Mouse (Mus musculus) gastrocnemius, postnatal 14 days (tissue): Measurements from ENCODE around the gene Eomes. TPM values are rescaled to one million over a fixed set of nuclear protein-coding genes. Genes with fewer than 3 reads are reported as not detected.

Experiments
- DNase-seq: peaks from one replicate; pipeline ENCODE4 v3.0.0; 2021; ENCODE audit warnings: mixed read lengths
- intact Hi-C: fragments of 180-260 bp; cut with DNase I; formaldehyde crosslinking; loops from one replicate; pipeline ENCODE4 v1.15.1; 2025; ENCODE audit warnings: low total_unique reads
- long read RNA-seq, 2 experiments: library from polyadenylated mRNA; stranded (forward); transcript quantifications; one replicate each; pipeline ENCODE4 v2.0.0; 2021
- total RNA-seq, 2 experiments: library from RNA; stranded (reverse); gene quantifications; 2 replicates each; pipeline ENCODE4 v1.2.3; 2021

Eomes gene
- not detected for total RNA-seq
- long read RNA-seq, experiment 1, result 0 reads
- long read RNA-seq, experiment 2, result 0 reads

GRCm38 (mm10) chr9:118477961-118478360 is at the start of gene Eomes:
Eomes (plus strand) TSS chr9:118478212.
- no peak for DNase-seq
- intact Hi-C loops, result no loop called here

DNA sequence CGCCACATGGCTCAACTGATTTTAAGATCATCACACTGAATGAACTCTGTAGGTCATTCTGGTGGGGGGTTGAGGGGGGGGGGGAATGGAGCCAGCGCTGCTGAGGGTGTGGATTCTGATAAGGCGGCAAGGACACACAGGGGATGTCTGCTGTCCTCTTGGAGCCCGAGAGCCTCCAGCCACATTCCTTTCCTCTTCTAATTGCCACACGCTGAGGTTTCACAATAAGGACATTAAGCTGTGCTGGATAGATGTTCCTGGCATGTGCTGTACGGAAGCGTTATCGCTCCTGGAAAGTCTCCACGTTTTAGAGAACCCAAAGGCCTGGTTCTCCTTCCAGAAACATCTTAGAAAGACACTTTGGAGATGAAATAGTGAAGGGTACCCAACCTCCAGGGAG is 33.2 kb upstream of the Eomes start:
- DNase-seq, result no peak
- intact Hi-C loops, result no loop called here

DNA sequence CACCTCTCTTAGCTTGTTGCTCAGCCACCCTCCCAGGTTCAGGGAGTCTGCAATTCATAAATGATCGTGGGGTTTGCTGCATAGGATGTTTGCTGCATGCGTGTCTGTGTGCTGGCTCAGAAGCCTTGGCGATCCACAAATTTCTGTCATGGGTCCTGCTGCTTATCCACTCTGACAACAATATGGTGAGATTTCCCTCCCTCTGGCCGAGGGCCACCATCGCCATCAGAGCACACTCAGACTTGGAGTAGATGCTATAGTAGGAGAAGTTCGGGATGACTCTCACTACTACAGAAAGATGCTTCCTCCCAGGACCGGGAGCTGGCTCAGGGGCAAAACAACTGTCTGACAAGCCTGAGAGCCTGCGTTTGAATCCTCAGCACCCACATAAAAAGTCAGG is 28.7 kb upstream of the Eomes start:
- intact Hi-C loops, result no loop called here
- DNase-seq, result no peak

DNA sequence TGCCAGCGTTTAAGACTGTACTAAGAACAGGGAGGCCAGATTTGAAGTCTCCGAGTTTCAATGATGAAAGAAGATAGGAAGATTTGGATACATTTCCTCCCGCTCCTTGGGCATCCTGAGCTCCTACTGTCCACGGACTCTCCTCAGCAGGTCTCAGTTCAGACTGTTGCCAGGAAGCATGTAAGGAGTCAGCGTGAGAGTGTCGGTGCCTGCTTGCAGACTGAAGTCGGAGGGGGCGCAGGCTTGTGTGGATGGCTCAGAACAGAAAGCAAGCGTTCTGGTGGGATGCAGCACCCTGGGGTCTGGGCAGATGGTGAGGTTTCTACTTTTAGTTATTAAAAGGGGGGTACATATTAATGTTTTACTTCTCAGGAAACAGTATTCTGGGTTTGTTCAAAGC is 24.6 kb upstream of the Eomes start:
- intact Hi-C loops, result no loop called here
- no peak for DNase-seq

DNA sequence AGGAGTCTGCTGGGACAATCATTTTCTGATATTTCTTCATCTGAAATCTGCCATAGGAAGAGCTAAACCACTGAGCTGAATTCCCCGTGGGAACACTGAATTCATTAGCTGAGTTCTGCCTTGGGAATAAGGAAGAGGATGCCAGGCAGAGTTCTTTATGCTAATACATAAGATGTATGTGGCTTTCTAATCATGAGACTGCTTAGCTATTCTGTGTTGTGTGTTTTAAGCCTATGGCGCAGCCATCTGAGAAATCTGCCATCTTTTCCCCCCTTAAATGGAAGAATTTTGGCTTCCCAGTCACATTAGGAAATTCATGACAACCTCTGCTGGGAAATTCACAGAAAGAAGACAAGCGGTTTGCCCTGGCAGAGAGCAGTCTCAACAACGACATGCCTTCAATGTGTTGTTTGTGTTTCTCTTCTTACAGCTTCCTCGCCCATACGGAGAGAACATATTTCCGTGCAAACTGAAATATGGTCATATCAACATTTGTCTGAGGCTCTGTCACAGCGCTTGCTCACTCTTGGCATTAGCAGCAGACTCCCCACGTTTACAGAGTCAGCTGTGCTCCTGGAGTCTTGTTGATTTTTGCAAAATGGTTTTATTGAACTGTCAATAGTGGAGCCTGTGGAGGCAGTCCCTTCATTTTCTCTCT is 22.7 kb upstream of the Eomes start:
- DNase-seq, result no peak
- intact Hi-C loops, result no loop called here

DNA sequence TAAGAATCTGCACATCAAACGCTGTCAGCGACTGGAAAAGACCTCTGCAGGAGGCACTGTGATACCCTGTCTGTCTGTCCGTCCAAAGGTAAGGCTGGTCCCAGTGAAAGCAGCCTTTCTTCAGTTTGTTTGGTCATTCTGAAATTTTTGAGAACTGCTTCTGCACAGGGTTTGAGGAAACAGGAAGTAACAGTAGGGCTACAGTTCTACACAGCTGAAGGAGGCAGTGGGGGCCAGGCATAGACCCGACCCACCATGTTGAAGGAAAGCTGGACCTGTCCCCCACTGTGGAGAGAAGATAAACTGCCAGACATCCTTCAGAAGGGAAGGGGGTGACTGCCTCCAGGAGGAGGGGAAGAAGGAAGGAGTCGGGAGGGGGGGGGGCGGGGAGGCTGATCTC is 21.6 kb upstream of the Eomes start:
- DNase-seq, result no peak
- intact Hi-C loops, result no loop called here

DNA sequence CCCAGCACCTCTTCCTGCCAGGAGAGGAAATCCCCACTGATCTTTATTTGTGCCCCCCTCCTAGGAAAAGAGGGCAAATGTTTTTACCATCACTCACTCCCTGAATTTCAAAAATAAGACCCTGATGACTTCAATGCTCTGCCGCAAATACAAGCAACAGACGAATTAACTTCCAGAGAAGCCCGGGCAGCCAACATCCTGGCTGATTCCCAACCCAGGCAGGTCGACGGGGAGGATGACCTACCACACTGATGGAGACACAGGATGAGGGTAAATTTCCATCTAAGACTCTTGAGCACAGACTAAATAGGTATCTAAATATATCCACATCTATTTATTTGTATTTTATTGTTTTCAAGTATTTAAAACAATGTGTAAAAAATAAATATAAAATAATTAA is 20.0 kb upstream of the Eomes start:
- no peak for DNase-seq

GRCm38 (mm10) chr9:118464031-118464430 is 14.0 kb upstream of the Eomes start:
- intact Hi-C loops, result no loop called here
- DNase-seq, result no peak

More for the DNA sequence above, 20.0 kb upstream of the Eomes start:
- intact Hi-C loops, result no loop called here

DNA sequence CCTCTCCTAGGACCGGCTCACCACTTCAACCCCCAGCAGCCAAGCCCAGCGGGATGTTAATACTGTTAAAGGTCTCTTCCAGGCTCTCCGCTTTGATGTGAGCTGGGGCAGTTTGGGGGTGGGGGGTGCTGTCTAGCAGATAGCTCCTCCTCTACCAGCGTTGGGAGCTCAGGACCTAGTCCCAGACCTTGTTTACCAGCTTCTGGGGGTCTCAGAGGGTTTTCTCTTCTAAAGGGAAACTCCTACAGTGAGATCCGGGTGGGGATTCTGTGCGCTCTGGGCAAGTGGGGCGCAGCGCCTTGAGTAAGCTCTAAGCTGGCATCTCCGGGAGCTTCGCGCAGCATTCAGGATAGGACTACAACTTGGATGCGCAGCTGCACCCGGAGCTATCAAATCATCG is 9.7 kb upstream of the Eomes start:
- intact Hi-C loops, result no loop called here
- no peak for DNase-seq

DNA sequence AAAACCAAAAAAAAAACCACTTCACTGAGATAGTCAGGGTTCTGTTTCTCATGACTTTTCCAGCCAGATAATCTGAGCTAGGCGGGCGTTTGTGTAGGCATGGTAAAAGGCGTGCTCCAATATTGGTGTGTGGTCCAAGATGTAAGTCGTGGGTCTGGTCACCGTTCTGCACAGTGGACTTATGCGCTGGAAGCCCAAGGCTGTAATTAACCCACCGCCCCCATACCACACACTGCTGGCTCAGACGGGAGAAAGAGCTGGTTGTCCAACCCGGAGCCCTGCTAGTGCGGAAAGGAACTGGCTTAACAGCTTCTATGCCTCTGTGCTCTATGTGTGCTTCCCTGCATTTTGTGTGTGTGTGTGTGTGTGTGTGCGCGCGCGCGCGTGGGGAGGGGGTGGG is 8.7 kb upstream of the Eomes start:
- DNase-seq, result no peak
- intact Hi-C loops, result no loop called here

DNA sequence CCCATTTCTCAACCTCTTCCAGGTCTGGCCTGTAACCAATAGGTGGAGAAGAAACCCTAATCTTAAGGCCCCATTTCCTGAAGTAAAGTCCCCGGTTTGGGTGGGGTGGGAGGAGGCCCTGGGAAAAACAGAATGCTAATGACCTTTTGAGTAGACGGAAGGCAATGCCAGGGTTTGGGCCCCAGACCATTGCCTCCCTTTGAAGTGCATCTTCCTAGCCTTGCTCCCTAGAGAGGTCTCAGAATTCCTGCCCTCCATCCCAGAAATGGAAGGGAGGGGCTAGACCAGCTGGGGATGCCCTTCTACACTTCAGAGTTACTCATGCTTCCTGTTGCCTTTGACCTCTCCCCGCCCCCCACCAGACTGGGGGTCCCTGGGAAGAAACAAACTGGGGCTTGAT is 6.7 kb upstream of the Eomes start:
- intact Hi-C loops, result no loop called here
- DNase-seq, result no peak

DNA sequence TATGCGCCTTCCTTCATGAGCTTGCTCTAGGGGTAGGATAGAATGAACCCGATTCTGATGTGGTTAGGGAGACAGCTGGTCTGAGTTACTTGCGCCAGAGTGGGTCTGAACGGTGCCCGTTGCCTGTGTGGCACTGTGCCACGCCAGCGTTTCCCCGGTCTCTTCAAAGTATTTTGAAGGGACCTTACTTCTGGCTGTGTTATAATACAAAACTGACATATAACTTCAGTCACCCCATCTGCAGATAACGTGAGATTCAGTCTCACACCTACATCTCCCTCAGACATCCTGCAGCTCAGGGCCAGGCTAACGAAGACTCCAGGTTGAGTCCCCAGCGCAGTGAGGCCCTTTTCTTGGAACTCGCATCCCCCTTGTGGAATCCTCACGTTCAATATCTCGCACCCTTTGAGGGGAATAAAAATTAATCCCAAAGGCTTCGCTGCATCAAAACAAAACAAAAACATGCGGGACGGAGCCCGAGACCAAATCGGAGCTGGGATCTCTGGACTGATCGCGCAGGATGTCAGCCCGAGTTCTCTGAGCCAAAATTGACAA is 1.7 kb upstream of the Eomes start:
- no peak for DNase-seq
- intact Hi-C loops, result no loop called here

DNA sequence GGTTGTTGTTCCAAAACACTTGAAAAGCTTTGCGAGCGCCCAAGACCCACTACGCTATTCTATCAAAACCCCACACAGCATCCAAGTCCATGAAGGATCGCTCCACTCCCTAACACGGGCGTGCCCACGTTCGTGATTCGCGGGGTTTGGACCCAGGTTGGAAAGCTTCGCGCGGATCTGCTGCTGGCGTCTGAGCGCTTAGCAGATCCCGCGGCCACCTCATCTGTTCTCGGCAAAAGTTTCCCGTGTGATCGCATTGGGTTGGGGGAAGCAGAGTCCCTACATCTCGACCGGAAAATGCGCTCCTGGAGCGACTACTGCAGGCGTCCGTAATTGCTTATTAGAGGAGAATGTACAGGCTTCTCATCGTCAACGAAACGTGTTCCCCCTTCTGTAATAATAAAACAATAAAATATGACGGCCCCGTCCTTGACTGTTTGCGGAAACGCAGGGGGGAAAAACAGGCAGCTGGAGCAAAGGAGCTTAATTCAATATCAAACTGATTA is 1.2 kb upstream of the Eomes start:
- DNase-seq, result no peak
- intact Hi-C loops, result no loop called here

DNA sequence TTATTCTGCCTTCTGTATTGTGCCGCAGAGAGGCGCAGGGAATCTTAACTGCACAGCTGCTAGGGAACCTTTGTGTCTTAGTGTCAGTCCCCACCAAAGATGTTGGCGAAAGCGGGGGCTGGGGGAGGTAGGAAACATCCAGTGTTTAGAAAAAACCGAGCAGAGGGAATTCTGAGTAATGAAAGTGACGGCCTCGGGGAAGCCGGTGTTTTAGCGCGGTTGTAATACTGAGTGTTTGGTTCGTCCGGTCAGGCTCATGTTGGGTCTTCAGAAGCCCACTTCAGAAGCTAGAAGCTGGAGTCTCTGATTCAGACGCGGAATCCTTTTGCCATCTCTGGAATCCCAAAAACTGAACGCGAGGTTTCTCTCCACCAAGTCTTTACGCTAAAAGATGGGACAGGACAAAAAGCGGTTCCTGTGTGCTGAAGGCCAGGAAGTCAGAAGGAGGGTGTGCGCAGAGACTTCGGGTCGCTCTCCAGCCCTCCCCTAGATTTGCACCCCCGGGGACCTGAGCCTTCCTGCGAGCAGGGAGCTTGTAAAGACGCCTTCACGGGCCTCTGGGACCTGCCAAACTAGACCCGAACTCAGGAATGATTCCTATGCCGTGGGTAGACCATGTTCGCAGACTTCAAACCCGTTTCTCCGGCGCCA is 606 bp upstream of the Eomes start:
- intact Hi-C loops, result no loop called here
- DNase-seq, result no peak

GRCm38 (mm10) chr9:118478458-118478838 is 436 bp downstream of the Eomes start:
- DNase-seq, result no peak
- intact Hi-C loops, result no loop called here

- no peak for DNase-seq
- intact Hi-C loops, result no loop called here
Observed at GRCm38 (mm10) chr9:118478839-118479507, 961 bp downstream of the Eomes start.

DNA sequence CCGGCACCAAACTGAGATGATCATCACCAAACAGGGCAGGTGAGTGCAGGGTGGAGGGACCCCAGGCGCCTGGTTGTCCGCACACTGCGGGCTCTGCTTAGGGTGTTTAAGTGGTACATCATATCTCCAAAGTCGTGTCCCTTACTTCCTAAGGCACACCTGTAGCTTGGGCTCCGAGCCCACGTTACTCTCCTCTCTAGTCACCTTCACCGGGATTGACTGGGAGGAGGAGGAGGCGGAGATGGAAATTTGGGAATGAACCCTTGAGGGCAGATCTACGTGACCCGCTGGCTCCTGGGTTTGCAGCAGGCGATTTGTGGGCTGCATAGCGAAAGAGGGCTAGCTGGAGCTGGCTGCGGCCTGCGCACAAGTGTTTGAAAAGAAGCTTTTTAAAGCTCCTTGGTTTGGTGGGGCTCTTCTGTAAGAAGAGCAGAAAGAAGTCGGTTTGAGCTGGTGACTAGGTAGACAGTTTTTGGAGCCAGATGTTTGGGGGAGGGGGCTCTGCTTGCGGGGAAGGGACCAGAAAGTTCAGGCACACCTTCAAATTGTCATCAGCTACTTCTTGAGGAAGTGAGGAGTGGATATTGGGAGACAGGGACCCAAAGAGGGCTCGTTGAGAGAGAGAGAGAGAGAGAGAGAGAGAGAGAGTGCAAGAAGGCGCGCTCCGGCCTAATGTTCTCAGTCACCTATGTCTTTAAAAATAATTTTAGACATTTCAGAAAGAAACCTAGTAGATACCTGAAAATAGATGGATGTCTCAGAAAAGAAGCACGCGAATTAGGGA is 1.7 kb downstream of the Eomes start:
- intact Hi-C loops, result no loop called here

GRCm38 (mm10) chr9:118480292-118480690 is 2.3 kb downstream of the Eomes start:
- no peak for DNase-seq
- intact Hi-C loops, result no loop called here

More for the DNA sequence above, 1.7 kb downstream of the Eomes start:
- DNase-seq, result no peak

- intact Hi-C loops, result no loop called here
- DNase-seq, result no peak
Observed at GRCm38 (mm10) chr9:118482210-118482609, 4.2 kb downstream of the Eomes start.
